Mouse (Mus musculus) erythroblast, embryonic 14.5 days (primary cell): ENCODE results near the gene Otud7a. TPM values are rescaled to one million over a fixed set of nuclear protein-coding genes. Genes with fewer than 3 reads are reported as not detected.

Experiments used
- H3K27me3 ChIP-seq: 2 replicates; pipeline ENCODE4 v1.6.1; 2012; ENCODE audit warnings: inconsistent platforms; ENCODE audit not compliant: control insufficient read depth
- H3K36me3 ChIP-seq: 2 replicates; pipeline ENCODE4 v1.6.1; 2012; ENCODE audit warnings: mild to moderate bottlenecking, inconsistent platforms; ENCODE audit not compliant: control insufficient read depth
- H3K4me1 ChIP-seq: 2 replicates; pipeline ENCODE4 v1.6.1; 2012; ENCODE audit warnings: inconsistent platforms; ENCODE audit not compliant: control insufficient read depth
- H3K4me3 ChIP-seq: replicated peaks from 2 replicates; pipeline ENCODE3; 2012; ENCODE audit warnings: moderate library complexity, mild to moderate bottlenecking, inconsistent platforms
- H3K9me3 ChIP-seq: 2 replicates; pipeline ENCODE4 v1.6.1; 2012; ENCODE audit warnings: low read length, inconsistent platforms, mixed read lengths; ENCODE audit not compliant: control insufficient read depth
- GATA1 ChIP-seq: IDR thresholded peaks from 2 replicates; pipeline ENCODE4 v1.6.1; 2012; ENCODE audit warnings: low read length, inconsistent platforms, mixed read lengths
- TAL1 ChIP-seq: IDR thresholded peaks from 3 replicates; pipeline ENCODE4 v1.6.1; 2012; ENCODE audit warnings: low read length, inconsistent platforms, mixed read lengths
- polyA plus RNA-seq: library from polyadenylated mRNA; stranded (reverse); fragments of >175 nt; gene quantifications from 2 replicates; pipeline ENCODE4 v1.2.3, GENCODE M21; 2012

The Otud7a gene
- polyA plus RNA-seq, 1 experiment, result 0.06 TPM

DNA sequence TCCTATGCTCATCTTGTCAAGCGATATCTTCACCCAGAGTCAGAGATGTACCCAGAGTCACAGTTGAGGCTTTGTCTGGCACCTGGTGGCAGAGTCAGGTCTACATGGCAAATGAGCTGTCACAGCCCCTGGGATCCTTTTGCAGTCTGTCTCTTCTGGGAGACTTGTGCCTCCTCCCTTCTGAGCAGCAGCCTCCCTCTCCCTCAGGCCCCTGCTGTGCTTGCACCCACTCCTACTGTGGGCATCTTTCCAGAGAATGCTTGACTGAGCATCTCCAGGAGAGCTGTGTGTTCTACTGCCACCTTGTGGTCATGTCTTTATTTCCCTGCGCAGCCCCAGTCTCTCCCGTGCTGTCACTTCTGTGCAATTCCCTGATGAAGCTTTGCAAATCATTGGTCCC is 227.4 kb downstream of the Otud7a start:
- no peak for TF ChIP-seq GATA1
- no peaks in the 10 kb centered on the region for H3K9me3 ChIP-seq
- no peaks in the 10 kb centered on the region for H3K36me3 ChIP-seq
- no peak overlapping the region for H3K4me3 ChIP-seq
- no peaks in the 10 kb centered on the region for H3K27me3 ChIP-seq
- H3K4me1 ChIP-seq, result no peaks in the 10 kb centered on the region

- no peak for TF ChIP-seq TAL1
- TF ChIP-seq GATA1, result no peak
Measured at GRCm38 (mm10) chr7:63676631-63677030, 232.1 kb downstream of the Otud7a start.

GRCm38 (mm10) chr7:63677149-63677548 is 232.6 kb downstream of the Otud7a start:
- no peaks in the 10 kb centered on the region for H3K9me3 ChIP-seq
- H3K4me1 ChIP-seq, result no peaks in the 10 kb centered on the region
- no peaks in the 10 kb centered on the region for H3K36me3 ChIP-seq
- no peak overlapping the region for H3K4me3 ChIP-seq
- TF ChIP-seq GATA1 (no peak), TAL1 (no peak)
- H3K27me3 ChIP-seq, result no peaks in the 10 kb centered on the region

More at GRCm38 (mm10) chr7:63676631-63677030, 232.1 kb downstream of the Otud7a start:
- Histone ChIP-seq H3K4me1 (no peaks in the 10 kb centered on the region), H3K27me3 (no peaks in the 10 kb centered on the region), H3K36me3 (no peaks in the 10 kb centered on the region), H3K9me3 (no peaks in the 10 kb centered on the region), H3K4me3 (no peak overlapping the region)

- TF ChIP-seq TAL1 (no peak), GATA1 (no peak)
- H3K27me3 ChIP-seq, result no peaks in the 10 kb centered on the region
- no peaks in the 10 kb centered on the region for H3K36me3 ChIP-seq
- H3K4me1 ChIP-seq, result no peaks in the 10 kb centered on the region
- no peaks in the 10 kb centered on the region for H3K9me3 ChIP-seq
- no peak overlapping the region for H3K4me3 ChIP-seq
Measured at GRCm38 (mm10) chr7:63687056-63687455, 242.5 kb downstream of the Otud7a start.

DNA sequence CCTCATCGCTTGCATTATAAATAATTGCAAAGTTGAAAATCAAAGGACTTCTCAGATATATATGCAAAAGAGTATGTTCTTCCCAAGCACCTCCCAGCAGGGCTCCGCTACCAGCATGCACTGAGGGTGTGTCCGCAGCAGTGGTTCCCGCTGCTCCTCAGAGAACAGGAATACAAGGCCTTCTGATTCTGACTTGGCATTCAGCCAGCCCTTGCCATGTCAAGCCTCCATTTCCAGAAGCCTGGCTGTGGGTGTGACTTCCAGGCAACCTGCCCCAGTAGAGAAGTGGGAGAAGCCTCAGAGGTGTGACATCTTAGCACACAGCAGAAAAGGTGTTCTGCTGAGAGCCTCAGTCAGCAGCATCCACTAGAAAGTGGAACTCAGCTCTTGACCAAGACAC is 253.4 kb downstream of the Otud7a start:
- Histone ChIP-seq H3K9me3 (peaks cover under 1% of the 10 kb centered on the region), H3K4me3 (no peak overlapping the region), H3K36me3 (no peaks in the 10 kb centered on the region), H3K27me3 (no peaks in the 10 kb centered on the region), H3K4me1 (no peaks in the 10 kb centered on the region)
- no peak for TF ChIP-seq GATA1
- no peak for TF ChIP-seq TAL1

GRCm38 (mm10) chr7:63717903-63718302 is 273.4 kb downstream of the Otud7a start:
- Histone ChIP-seq H3K4me3 (no peak overlapping the region), H3K4me1 (no peaks in the 10 kb centered on the region), H3K36me3 (no peaks in the 10 kb centered on the region), H3K27me3 (no peaks in the 10 kb centered on the region), H3K9me3 (no peaks in the 10 kb centered on the region)
- no peak for TF ChIP-seq GATA1
- TF ChIP-seq TAL1, result no peak

GRCm38 (mm10) chr7:63719183-63719944 is 274.8 kb downstream of the Otud7a start:
- Histone ChIP-seq H3K27me3 (no peaks in the 10 kb centered on the region), H3K9me3 (no peaks in the 10 kb centered on the region), H3K4me1 (no peaks in the 10 kb centered on the region), H3K36me3 (no peaks in the 10 kb centered on the region), H3K4me3 (no peak overlapping the region)
- TF ChIP-seq GATA1, result no peak
- TF ChIP-seq TAL1, result no peak

DNA sequence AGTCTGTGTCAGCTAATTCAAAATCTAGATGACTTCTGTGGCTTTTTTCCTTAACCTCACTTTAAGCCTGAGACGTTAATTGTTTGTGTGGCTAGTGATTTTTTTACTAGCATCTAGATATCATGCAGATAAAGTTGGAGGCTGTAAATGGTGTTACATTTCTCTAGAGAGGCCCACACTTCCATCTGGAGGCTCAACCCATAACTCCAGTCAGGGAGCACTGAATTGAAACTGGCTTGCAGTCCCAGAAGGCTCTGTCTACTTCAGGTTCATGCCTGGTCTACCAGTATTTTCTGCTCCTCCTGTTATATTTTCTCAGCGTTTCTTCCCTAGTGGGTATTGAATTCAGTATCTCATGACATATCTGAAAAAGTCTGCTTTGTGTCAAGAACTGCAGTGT is 276.1 kb downstream of the Otud7a start:
- H3K27me3 ChIP-seq, result no peaks in the 10 kb centered on the region
- no peak overlapping the region for H3K4me3 ChIP-seq
- H3K36me3 ChIP-seq, result no peaks in the 10 kb centered on the region
- no peaks in the 10 kb centered on the region for H3K4me1 ChIP-seq
- TF ChIP-seq GATA1 (no peak), TAL1 (no peak)
- H3K9me3 ChIP-seq, result no peaks in the 10 kb centered on the region

- H3K4me1 ChIP-seq, result no peaks in the 10 kb centered on the region
- H3K27me3 ChIP-seq, result no peaks in the 10 kb centered on the region
- H3K36me3 ChIP-seq, result no peaks in the 10 kb centered on the region
- TF ChIP-seq GATA1, result no peak
- no peak for TF ChIP-seq TAL1
- H3K9me3 ChIP-seq, result 0 out of 2 replicates have a peak, but pooled peaks cover 2% of the 10 kb centered on the region
- no peak overlapping the region for H3K4me3 ChIP-seq
Measured at GRCm38 (mm10) chr7:63725040-63725729, 280.6 kb downstream of the Otud7a start.
